Mouse (Mus musculus): ENCODE data around the gene Prkca.

Prkca gene

DNA sequence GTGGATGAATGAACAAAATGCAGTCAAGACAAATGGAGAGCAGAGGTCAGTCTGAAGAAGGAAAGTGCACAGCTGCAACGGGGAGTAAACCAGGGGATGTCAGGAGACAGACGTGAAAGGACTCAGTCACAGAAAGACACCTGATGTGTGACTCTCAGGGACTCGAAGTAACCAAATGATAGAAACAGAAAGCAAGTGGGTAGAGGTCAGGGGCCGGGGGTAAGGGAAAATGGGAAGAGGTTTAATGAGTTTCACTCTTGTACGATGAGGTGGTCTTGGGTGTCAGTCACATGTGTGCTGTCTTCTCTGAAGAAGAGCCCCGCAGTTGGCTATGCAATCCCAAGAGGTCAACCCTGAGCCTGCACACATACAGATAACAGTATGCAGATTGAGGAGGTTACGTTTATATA, 82.0 kb downstream of the Prkca start:
- no peak for DNase-seq (ENCODE audit: low read depth, low spot score)

DNA sequence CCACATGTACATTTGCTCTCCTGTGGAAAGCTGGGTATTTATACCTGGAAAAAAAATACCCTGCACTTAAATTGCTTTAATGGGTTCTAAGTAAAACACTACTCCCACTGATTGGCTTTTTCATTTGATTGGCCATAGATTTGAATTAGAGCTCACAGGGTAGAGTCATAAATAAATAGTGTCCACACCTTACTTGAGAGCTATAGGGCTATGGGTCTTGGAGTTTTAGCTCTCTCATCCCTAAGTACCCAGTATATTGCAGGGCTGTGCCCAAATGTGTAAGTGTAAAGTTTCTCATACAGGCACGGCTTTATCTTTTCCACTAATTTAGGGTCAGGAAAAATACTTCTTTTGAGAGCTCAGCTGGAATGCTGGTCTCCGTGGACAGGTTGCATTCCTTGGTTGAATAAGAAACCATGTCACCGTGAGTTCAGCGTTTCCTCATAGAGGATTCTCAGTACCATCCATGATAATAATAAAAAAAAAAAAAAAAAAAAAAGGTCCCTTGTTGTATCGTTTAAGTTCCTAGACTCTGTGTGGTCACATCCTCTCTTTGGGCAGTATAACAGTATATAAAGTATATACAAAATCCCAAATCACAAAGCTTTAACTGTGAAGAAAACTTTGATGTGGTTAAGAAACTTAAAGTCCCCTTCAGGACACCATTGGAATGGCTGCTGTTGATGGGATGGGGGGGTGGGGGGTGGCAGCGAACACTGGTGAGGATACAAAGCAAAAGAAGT, 82.8 kb downstream of the Prkca start:
- no peak for DNase-seq (ENCODE audit: low read depth, low spot score)

DNA sequence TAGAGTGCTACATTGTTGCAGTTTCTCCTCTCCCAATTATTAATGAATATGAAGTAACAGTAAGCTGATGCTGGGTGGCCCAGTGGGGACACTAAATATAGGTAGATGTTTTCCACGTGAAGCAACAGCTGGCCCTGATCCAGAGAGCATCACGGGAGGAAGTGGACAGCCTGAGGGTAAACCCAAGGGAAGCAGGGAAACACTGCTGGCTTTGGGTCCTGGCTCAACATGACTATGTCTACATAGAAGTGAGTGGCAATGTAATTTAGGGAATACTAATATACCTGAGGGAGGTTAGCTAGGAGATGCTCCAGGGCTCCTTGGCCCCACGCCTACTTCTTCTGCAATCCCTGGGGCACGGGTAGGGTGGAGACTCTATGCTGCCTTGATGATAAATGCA, 84.3 kb downstream of the Prkca start:
- DNase-seq (ENCODE audit: low read depth, low spot score): no peak

DNA sequence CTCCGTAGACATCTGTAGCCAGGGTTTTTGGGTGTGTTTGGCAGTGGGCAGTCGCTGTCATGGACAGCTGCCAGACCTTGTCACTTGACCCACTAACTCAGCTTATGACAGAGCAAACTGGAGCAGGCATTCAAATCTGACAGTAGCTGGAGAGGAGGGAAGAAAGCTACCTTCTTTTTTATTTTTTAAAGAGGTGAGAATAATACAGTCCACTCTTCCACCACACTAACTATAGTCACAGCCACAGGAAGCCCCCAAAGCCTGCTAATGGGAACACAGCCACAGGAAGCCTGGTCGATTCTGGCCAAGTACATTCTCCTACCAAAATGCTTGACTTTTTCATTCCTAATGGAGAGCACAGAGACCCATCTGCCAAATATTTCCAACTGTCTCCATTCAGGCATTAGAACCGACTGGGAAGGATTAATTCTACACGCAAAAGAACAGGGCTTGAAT, 84.9 kb downstream of the Prkca start:
- DNase-seq (ENCODE audit: low read depth, low spot score): no peak

DNA sequence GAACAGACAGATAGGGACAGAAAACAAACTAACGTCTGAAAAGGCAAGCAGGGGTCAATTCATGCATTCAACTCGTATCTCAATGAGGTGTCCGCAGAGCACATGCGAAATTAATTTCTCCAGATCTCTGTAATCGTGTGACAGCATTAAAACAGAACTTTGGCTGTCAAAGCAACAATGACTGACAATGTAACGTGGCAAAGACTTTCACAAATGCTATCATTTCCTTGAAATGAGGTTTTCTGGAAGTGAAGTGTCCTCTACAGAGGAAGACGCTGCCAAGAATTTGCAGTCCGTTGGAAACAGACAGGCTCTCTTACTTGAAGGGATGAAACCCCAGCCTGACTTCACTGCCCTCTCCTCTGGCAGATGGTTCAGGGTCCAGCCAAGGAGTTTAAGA, 85.8 kb downstream of the Prkca start:
- DNase-seq (ENCODE audit: low read depth, low spot score): no peak

DNA sequence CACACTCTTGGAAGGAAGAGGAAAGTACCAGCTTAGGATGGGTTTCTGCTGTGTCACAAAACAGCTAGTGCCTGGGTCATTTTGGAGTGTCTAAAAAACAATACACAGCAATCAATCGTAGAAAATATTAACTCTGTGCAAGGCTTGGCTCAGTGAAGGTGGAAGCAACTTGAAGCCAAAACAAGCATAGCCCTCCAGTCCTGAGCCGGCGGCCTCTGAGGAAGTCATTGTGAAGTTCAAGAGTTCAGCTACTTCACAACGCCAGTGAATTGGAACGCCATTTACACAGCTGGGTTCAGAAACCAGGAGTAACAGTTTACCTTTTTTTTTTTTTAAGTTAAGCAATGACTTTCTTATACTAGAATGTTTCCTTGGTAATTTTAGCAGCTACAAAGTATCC, 89.0 kb downstream of the Prkca start:
- no peak for DNase-seq (ENCODE audit: low read depth, low spot score)

DNA sequence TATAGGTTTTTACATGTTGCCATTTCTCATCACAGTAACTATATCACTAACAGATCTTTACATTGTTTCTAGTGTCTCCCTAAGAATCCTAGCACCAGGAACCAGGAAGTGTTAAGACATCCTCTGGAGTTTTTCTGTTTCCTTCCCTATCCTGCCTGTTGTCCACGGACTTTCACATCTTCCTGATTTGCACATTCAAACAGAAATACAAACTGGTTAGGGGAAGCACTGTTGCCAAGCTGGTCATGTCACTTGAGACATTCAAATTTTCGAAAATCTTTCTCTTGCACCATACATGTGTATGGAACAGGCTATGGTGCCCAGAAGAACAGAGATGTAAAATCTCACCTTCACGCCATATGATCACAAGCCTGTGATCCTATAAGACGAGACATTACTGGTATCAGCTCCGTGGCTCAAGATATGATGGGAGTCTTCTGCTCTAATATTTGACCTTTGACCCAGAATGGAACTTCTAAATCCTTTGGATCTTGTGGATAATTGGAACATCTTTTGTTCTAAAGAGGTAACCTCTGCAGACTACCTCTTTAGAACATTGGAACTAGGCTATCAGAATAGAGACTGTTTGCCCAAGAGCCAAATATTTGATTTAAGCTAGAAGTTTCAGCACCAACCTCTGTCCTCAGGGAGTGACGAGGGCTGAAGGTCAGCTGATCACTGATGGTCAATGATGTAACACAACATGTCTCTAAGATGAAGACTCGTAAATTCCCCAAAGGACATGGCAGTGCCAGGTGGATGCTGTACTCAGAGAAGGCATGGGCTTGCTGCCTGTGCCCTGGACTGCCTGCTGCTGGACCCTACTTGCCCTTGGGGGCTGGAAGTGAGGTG, 91.6 kb downstream of the Prkca start:
- DNase-seq (ENCODE audit: low read depth, low spot score): no peak

DNA sequence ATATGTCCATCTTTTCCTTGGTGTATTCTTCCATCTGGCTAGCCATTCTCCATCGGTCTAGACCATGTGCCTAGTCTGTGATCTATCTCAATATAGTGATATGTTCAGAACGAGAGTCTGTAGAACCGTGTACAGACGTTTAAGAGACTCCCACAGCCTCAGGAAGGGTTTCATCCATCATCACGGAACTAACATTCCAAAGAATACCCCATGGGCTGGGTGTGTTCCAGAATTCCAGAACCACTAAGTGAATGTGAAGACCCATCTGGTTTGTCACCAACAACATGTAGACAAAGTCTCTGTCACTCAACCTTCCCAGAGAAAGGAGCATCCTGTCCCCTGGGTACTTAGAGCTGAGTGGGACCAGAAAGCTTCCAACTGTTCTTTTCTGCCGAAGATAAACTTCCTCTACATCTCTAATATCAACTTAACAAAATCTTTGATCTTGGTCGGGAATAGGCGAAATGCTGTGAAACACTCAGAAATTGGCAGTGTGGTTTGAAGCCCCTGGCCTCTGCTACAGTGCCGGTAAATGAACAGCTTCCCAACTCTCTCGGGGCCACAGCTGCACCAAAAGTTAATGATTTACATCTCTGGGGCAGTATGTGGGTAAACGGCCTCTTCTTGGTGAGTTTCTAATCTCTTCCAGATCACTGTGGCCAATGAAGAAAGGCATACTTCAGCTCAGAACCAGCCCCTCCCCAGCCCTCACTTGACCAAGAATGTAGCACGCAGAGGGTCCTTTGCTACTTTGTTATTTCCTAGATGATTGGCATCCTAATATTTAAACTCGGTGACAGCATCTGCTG, 92.7 kb downstream of the Prkca start:
- no peak for DNase-seq (ENCODE audit: low read depth, low spot score)

DNA sequence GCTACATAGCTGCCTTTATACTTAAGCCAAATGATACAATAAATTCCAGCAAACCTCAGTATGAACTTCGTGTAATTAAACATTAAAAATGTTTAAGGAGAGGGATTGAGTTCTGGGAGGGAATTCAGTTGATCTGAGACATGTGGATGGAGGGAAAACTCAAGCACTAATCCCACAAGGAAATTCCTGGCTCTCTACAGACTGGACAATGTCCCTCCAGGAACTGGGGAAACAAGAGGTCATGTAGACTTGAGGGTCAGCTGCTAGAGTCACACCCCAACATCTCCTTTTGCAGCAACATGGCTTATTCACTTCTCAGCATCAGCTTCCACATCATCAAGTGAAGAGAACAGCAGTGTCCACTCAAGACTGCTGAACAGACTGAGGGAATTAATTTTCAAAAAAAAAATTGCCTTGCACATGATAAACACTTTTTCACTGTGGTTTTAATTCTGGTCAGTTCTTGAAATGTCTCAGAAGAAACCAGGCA, 93.5 kb downstream of the Prkca start:
- no peak for DNase-seq (ENCODE audit: low read depth, low spot score)

DNA sequence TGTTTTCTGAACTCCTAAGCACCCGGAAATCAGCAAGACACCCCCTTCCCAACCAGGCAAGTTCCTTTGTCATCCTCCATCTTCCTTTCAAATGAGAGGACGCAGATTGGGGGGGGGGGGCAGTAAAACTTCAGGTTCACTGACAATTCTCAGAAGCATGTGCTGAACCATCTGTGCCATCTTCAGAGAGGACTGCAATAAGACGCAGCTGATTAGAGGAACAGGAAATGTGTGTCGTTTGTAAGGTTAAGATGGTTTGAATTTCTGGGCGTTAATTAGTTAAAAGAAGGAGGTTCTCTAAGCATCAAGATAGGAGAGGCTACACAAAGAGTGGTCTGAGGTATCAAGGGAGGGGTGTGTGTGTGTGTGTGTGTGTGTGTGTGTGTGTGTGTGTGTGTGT, 94.2 kb downstream of the Prkca start:
- DNase-seq (ENCODE audit: low read depth, low spot score): no peak

DNA sequence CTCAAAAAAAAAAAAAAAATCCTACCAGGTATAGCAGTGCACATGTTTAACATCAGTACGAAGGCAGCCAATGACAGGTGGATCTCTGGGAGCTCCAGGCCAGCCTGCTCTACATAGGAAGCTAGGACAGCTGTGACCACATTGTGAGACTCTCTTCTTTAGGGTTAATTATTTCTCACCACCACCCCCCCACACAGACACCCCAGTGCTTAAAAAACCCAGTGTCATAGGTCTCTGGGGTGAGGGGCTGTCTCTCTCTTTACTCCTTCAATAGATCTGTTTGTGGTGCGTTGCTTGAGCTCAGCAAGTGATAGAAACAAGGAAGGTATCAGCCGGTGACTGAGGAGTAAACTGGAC, 94.7 kb downstream of the Prkca start:
- DNase-seq (ENCODE audit: low read depth, low spot score): no peak

DNA sequence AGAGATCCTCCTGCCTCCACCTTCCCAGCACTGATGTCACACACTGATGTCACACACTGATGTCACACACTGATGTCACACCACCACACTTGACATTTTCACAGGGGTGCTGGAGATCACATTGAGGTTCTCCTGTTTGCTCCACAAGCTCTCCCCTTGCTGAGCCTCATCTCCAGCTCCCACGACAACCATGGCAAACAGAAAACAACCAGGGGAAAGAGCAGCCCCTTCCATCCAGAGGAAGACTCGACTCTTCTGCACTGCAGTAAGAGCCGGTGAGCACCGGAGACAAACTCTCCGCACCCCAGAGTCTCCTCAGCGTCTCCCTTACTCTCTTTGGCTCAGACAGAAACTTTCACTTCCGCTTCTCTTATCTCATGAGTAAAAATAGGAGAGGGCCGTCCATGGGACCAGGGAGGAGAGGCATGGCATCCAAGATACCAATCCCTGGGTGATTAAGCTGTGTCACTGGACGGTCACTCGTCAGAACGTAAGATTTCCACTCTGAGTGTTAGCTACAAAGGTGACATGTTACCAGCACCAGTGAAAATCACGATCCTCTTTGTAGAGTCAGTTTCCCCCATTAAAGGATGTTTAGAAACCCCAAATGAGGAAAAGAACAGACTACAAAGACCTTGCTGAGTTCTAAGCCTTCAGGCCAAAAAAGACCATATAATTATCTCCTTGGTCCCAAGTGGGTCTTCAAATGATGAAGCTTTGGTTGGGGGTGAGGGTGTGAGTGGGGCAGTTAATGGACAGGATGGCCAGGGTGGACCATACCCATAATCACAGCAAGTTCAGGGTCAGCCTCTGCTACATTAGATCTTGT, 95.3 kb downstream of the Prkca start:
- no peak for DNase-seq (ENCODE audit: low read depth, low spot score)

DNA sequence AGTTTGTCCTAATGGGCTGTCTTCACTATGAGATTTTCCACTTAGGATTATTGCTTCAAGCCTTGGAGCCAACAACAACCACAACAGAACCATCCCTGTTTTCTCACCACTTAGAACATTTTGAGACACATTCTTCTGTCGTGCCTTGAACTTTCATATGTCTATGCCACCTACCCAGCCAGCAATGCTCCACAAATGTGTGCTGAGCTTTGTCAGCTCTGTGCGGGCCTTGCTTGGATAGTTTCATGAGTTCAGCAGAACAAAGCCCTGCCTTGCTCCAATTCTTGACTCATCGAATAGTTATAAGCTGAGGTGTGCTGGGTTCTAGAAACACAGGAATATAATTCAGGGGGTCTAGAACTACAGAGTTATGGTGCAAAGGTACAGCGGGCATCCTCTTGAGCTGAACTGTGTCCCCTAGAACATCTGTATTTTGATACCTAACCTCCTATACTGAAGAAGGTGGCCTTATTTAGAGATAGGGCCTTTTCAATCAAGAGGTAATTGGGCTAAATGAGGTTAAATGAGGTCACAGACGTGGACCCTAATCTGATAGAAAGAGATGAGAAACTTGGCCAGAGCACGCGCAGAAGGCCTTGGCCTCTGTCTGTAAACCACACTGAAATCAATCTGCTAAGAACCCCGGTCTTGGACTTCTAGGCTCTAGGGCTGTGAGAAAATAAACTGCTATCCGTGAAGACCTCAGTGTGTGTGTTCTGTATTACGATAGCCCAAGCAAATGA, 96.4 kb downstream of the Prkca start:
- DNase-seq (ENCODE audit: low read depth, low spot score): no peak

DNA sequence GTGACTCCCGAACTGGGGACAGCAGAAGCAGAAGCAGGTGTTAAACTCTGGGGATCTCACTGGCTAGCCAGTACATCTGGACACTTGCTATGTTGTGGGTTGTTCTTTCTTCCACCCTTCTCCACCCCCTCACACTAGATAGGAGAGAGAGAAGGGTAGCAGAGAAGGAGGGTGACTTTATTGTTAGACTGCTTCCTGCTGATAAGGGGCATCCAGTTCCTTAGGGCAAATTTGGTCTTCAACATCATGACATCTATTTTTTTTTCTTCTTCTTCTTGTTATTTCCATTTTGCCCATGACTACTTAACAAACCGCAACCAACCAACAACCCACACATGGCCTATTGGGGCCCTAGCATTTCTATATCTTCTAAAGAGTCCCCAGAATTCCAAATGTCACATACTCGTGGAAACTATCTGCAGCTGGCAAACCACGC, 97.4 kb downstream of the Prkca start:
- DNase-seq (ENCODE audit: low read depth, low spot score): no peak

DNA sequence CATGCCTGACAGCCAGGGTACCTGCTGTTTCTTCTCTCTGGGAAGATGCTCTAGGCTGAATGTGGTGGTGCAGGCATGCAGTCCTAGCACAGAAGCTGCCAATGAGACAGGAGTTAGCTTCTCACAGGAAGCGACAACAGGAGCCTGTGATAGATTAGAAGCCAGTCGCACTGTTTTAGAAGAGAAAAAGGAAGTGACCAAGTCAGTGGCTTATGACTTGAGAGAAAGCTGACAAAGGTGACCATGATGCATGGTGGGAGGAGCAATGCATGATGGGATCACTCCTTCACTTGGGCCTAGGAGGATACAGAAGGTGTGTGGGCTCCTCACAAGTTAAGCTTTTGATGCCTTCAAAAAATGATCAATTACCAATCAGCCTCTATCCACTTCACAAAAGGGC, 99.5 kb downstream of the Prkca start:
- DNase-seq (ENCODE audit: low read depth, low spot score): no peak

DNA sequence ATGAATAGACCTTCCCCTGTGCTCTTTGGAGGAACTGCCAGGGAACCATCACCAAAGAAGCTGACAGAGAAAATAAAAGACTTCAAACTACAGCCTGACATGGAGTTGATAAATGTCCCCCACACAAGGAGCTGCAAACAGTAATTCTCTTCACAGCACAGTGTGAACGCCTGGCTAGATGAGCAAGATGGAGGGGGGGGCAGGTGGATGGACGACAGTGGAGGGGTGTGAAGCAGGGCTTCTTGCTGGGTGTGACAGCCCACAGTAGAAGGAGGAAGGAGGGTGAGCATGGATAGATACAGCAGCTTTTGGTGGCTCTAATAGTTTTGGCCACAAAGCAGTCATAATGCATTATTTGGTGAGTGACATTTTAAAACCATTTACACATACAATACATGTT, 100.1 kb downstream of the Prkca start:
- DNase-seq (ENCODE audit: low read depth, low spot score): no peak

DNA sequence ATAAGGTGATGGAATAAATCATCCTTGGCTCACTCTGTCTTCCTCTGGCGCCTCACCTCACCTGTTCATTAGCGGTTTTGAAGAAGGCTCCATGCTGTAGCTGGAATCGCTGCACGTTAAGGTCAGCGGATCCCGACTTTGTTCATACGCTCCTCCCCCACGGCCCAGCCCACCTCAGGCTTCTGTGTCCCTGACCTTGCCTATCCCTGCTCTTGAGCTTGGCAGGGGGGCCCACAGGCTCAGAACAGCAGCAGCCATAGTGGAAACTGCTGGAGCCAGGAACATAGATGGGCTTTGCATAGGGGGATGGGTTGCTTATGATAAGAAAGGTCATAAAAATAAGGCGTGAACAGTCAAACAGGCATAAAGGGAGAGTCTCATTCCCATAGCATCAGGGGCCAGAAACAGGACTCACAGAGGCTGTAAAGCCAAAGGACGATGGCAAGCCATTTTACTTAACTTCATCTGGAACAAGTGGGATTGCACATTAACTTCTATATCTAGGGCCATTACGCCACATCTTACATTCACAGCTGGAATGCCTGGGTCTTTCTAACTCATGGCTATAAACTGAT, 102.7 kb downstream of the Prkca start:
- DNase-seq (ENCODE audit: low read depth, low spot score): no peak

DNA sequence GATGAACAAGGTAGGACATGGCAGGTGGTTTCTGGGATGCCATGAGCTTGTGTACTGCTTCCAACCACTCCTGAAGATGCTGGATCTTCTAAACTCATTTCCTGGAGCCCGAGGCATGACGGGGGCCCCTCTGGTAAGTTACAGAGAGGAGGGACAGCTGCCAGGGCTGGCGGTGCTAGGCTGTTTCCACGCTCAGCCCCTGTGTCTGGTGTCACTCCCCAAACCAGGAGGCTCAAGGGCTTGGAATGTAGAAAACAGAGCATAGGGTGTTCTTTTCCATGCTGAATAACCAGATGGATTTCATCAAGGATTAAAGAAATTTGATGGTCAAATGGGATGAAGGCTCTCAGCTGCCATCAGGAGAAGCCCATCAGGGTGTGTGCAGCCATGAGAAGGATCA, 104.6 kb downstream of the Prkca start:
- DNase-seq (ENCODE audit: low read depth, low spot score): no peak

DNA sequence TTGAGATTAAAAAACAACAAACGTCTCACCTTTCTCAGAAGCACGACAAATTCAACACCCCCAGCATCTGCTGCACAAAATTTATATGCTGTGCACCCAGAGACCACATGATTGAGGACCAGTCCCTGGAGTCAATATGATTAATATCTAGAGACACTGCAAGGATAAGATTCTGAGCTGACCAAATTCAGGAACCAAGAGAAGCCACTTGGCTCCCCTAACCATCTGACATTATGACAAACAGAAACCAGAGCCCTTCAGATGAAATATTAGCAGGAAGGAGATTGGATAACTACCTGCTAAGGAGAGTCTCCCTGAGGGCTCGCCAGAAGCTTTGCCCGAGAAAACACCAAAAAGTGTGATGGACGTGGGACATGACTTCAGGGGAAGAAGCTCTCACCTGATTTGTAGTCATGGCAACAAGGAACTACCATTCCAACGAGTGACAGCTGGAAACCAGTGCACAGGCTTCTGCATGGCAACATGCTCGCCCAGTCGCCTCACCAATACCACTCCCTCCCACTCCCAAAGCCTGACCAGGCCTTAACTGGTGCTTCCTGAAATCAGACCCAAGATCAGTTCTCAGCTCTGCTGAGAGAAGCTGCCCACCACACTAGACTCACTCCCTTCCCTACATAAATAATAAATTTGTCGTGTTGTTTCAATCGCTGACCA, 106.8 kb downstream of the Prkca start:
- DNase-seq (ENCODE audit: low read depth, low spot score): no peak

DNA sequence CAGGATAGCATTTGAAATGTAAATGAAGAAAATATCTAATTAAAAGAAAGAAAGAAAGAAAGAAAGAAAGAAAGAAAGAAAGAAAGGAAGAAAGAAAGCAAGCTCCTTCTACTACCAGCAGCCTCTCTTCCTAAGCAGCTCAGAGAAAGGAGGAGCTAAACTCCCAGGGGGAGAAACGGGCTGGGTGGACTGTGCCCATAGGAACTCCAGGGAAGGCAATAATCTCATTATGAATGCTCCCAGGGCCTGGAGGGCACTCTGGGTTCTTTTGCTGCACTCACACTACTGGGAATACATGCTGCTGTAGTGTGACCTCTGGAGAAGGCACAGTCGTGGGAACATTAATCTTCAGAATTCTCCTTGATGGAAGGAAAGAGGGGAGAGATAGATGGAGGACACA, 107.5 kb downstream of the Prkca start:
- DNase-seq (ENCODE audit: low read depth, low spot score): no peak

Data from brain, embryonic 18.5 days (tissue).